Mouse (Mus musculus) telencephalon, adult 2 months (tissue): ENCODE data around the gene Sec24a.

Experiments used
- DNase-seq: peaks from one replicate; pipeline ENCODE4 v3.0.0-alpha.2; 2011; ENCODE audit warnings: low read depth, low spot score

Sec24a gene

DNA sequence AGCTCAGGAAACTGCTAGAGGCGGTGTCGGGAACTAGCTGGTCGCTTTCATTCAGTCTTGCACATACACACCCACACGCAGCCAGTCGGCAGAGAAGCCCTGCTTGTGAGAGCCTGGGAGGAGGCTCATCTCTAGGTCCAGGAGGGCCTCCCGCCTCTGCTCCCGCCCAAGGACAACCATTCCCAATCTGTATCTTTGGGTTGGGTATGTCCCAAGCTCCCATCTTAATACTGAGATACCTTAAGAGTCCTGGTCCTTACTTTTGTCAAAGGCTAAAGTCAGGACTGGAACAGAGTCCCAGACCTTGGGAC is 113.6 kb downstream of the Sec24a start:
- no peak for DNase-seq

GRCm38 (mm10) chr11:51649111-51649888 is 114.1 kb downstream of the Sec24a start:
- DNase-seq, result no peak

DNA sequence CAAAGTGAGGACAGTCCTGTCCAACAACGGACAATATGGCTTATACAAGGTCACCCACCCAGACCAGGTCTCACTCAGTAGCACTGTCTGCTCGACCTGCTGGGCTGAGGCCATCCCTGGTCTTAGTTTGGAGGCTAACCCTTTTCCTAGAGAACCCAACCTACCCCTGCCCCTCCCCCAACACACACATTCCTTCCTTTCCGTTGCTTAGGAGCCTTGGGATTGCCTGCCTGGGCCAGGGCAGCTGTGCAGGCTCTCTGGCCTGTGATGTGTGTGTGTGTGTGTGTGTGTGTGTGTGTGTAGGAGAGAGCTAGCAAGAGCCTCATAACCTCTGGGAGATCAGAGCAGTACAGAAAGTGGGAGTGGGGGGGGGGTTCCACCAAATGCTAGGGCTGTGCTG is 114.9 kb downstream of the Sec24a start:
- no peak for DNase-seq

GRCm38 (mm10) chr11:51646751-51647667 is 116.4 kb downstream of the Sec24a start:
- DNase-seq, result no peak

GRCm38 (mm10) chr11:51646245-51646644 is 117.2 kb downstream of the Sec24a start:
- DNase-seq, result no peak

- no peak for DNase-seq
These were observed 118.1 kb downstream of the Sec24a start for GRCm38 (mm10) chr11:51645293-51645692.

DNA sequence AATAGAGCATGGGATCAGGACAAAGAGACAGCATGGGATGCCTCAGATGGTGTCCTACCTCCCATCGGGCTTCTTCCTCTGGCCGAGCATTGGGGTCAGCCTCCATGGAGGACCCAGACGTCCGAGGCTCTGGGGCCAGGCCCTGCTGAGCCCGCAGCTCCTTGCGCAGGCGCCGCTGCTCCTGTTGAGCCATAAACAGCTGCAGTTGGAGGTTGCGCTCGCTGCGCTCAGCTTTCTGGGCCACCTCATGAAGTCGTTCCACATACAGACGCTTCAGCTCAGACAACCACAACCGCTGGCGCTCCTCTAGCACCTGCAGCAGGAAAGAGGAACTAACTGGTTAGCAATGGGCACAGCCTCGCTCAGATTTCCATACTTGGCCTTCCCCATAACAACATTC is 119.2 kb downstream of the Sec24a start:
- no peak for DNase-seq

DNA sequence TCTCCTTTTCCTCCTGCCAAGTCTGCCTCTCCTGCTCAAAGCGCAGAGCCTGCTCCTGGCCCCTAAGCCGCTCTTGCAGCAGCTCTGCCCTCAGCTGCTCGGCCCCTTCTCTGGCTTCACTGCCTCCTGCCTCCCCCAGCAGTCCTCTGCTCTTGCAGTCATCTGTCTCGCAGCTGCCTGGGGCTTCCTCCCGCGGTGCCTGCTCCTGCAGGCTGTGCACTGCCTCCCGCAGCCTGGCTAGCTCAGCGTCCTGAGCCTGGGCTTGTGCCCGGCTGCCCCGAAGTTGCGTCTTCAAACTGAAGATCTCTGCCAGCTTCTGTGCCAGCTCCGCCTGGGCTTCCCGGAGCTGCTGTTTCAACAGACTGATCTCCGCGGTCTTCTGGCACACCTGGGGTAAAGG is 119.7 kb downstream of the Sec24a start:
- DNase-seq, result no peak

DNA sequence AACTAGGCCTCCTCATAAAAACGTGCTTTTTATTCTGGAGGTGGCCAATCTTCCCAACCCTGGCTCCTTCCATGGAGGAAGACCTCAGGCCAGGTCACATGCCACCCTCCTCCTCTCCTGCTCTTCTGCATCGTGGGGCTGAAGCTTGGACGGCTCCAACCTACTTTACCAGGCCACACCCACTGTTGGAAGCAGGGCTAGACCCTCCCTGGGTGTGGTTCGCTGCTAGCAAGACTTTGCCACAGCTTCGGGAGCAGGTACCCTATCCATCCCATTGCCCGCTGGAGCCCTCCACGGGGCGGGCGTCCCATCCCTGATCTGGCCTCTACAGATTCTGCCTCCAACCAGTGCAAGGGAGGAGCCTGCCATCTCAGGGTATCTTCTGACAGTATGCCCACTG is 120.2 kb downstream of the Sec24a start:
- DNase-seq, result no peak
